Mouse (Mus musculus): ENCODE results near the gene Ndufaf7.

Gene Ndufaf7

GRCm38 (mm10) chr17:78966092-78966883, 29.4 kb downstream of the Ndufaf7 start:
- no peak for DNase-seq

- no peak for DNase-seq
Observed at GRCm38 (mm10) chr17:78968500-78968899, 31.6 kb downstream of the Ndufaf7 start.

DNA sequence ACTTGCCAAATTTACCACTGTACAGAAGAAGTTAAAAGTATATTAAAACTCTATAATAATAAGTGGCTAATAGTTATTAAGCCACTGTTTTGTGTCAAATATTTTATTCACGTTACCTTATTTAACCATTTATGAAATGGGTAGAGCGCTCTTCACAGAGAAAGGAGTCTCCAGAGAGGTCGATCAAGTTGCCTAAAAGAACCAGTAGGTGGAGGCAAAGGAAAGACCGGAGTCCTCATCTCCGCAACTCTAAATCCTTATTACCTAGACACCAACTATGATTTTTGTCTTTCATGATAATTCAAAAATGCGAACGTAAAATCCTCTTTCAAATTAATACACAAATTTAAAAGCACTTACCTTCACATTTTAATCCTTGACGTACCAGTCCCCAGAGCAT, 46.2 kb downstream of the Ndufaf7 start:
- DNase-seq: no peak

GRCm38 (mm10) chr17:78983736-78984135, 46.8 kb downstream of the Ndufaf7 start:
- DNase-seq: no peak

GRCm38 (mm10) chr17:78989015-78989414, 52.1 kb downstream of the Ndufaf7 start:
- DNase-seq: no peak

DNA sequence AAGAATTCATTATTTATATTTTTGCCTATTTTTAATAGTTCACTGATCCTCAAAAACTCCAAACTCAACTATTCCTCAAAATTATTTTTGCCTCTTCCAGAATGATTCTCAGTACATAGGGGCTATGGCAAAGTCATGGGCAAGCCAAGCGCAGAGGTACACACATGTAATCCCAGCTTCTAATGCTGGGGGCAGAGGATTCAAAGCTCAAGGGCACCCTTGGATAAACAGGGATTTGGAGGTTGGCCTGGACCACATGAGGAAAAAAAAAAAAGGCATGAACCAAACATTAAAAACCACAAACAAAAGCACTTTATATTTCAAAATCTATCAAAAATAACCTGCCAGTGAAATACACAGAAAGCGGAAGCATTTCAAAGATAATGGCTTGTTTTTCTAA, 54.6 kb downstream of the Ndufaf7 start:
- no peak for DNase-seq

DNA sequence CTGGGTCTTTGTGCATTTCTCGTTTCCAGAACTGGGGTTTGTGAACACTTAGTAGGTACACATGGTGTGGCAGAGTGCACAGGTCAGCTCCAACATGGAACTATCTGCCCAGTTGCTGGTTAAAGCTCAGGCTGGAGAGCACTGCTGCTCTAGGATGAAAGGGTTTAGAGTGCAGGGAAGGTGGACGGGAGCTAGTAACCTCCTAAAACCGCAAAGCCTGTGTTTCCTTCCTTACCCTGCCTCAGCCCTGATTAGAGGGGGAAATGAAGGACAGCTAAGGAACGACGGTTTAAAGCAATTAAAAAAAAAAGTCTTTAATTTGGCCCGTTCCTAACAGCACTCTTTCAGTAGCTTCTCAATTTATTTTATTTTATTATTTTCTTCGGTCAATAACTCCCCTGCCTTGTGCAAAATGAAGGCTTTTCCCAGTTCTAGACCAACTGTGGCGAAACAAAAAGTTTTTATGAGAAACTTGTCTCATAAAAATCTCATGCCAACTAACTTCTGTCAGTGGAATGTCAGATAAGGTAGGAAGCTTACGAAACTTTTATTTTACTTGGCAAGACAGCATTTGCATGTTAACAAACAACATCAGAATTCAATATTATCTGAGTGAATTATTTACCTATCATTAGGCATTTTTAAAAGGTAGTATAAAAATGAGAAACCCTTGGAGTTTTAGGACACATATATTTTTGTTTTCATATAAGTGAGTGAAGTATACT, 55.5 kb downstream of the Ndufaf7 start:
- DNase-seq: no peak

DNA sequence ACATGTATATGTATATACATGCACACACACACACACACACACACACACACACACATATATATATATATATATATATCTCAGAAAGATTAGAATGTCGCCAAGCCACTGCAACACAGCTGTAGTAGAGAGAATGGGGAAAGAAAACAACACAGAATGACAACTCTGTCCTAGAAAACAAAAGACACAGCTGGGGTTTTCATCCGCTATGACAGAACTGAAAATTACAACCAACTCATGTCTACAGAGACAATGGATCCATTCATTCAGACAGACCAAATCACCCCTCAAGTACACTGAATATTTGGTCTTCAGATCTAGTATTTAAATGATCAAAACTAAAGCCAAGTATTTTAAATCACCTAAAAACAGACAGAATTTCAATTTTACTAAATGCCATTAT, 56.7 kb downstream of the Ndufaf7 start:
- DNase-seq: no peak

DNA sequence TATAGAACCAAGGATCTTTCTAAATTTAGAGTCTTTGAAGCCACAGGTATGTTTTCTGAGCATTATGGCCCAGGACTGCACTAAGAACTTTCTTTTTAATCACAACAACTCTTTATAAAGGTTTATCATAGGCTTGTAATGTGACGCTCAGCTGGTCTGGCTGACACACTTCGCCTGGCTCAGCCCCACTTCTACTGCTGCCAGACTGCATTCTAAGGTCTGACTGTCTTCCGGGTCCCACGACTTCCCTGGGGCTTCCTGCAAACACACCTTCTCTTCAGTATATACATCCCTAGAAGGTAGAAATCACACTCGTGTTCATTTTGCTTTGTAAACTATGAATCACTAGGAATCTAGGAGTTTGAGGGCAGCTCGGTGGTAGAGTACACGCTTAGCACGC, 57.4 kb downstream of the Ndufaf7 start:
- DNase-seq: no peak

- DNase-seq: no peak
Observed at GRCm38 (mm10) chr17:78994931-78995820, 58.2 kb downstream of the Ndufaf7 start.

All from cerebellum, postnatal 36 days (tissue).